Mouse (Mus musculus) gastrocnemius, adult 8-10 months (tissue): ENCODE data around the gene Dixdc1. TPM values are rescaled to one million over a fixed set of nuclear protein-coding genes. Genes with fewer than 3 reads are reported as not detected.

Source experiments
- DNase-seq, 2 experiments: peaks; one replicate each; pipeline ENCODE4 v3.0.0; 2022; ENCODE audit warnings: low spot score in 2 of 2
- total RNA-seq, 4 experiments: library from RNA; stranded (reverse); gene quantifications; 2 replicates each; pipeline ENCODE4 v1.2.4; 2022

Dixdc1 gene
- total RNA-seq, 4 experiments from 2014 or later = 2.0 to 2.5 (median 2.1) TPM

DNA sequence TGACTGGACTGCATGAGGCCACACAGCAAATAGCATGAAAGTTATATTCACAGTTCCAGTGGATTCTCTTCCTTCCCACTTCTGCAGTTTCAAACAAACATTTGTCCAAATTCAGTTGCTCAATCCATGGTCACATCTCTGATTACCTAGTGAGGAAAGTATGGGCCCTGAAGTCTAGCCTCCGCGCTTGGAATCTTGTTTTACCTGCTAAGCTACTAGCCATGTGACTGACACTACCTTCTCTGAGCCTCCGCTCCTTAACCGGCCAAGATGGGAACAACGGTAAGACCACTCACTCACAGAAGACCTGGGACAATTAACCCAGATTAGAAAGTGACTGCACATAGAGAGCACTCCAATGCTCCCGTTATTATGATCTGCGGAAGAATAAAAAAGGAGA lies 6.5 kb upstream of the Dixdc1 start:
- no peak for DNase-seq

DNA sequence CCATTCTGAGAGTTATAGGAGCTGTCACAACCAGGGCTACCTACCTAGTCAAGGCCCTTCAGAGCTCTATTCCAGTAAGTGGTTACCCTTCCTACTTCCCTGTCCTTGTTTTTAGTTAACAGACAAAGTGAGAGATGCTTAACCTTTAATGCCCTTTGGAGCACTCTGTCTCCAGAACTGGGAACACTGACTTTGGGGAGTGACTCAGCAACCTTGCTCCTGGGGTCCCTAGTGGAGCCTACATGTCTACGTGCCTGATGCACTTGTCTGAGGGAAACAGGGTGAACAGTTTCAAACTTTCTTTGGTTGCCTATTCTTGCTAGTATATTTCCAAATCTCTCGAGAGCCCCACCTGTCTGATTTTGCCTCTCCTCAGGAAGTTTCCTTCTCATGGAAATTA lies 3.4 kb upstream of the Dixdc1 start:
- no peak for DNase-seq

DNA sequence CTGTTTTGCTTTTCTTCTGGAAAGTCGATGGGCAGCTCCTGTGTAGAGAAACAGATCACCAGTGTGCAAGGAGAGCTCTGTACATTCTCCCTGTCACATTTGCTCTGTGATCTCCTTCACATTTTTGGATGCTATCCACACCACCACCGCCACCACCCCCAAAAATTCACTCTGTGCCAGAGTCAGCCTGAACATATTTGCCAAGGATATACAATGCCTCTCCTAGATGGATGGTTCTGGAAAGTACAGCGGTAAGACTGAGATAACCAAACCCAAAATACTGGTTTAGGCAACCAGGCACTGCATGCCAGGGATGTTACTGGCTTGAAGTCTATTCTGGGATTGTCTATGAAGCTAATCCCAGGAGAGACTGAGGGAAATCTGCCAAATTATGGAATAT lies 2.9 kb upstream of the Dixdc1 start:
- no peak for DNase-seq

DNA sequence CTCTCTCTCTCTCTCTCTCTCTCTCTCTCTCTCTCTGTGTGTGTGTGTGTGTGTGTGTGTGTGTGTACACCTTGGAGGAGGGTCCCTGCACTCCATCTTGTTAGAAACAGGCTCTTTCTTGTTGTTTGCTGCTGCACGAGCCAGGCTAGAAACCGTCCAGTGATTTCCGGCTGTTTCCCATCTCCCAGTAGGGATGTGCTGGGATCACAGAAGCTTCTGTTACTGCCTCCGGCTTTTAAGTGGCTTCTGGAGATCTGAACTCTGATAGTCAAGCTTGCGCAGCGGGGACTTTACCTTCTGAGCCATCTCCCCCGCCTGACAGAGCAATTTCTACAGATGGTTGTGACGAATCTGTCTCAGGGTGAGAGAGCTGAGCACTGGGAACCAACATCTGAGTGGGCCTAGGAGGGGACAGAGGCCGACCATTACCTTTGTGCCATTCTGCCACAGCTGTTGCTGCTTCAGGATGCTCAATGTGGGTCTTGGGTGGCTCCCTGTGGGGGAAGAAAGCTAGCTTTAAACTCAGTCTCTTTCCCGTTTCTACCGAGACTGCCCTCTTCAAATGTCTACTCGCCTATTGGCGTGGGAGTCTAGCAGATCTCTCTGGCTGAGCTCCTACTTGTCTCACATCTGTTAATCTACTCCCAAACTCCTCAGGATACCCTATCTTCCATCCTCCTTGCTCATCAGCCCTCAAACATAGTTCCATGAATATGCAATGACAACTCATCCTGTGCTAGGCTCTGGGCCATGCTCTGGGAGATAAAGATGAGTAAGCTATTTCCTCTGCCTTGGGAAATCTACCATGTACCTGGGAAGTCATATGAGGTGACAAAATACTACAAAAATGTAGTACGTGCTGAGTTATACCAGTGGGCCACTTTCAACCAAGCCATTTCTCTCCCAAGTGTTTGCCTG lies 1.8 kb upstream of the Dixdc1 start:
- no peak for DNase-seq

DNA sequence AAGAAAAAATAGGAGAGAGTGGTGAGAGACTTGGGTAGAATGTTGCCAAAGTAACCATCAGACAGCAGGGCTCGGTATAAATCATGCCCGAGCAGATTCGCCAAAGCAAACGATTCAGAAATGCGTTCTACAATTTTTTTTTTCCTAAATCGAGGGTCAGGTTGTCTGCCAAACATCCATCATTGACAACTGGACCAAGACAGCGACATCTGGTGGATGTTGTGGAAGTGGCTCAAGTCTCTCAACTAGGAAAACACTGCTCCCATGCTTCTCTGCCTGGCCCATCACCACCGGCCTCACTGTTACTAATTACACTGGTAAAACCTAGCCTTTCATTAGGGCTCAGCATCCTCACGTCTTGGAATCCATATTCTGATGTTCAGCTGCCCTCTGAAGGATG lies 4.3 kb downstream of the Dixdc1 start:
- peak in 1 of 2 experiments; percentile 31 for DNase-seq

DNA sequence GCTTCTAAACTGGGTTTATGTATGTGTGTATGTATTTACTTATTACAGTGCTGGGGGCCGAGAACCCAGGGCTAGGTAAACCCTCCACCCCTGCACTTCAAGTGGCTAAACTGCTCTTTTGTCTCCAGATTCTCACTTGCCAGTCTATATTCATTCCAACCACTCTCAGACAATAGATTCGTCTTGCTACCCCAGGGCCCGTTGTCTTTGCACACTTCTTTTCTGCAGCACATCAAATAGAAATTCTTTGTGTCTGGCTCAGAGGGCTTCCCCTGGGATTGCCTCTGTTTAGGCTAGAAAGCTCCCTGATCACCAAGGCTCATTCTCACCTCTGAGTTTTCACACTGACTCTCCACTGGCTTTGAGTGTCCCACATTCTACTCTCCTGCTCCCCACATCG lies 6.8 kb downstream of the Dixdc1 start:
- no peak for DNase-seq

DNA sequence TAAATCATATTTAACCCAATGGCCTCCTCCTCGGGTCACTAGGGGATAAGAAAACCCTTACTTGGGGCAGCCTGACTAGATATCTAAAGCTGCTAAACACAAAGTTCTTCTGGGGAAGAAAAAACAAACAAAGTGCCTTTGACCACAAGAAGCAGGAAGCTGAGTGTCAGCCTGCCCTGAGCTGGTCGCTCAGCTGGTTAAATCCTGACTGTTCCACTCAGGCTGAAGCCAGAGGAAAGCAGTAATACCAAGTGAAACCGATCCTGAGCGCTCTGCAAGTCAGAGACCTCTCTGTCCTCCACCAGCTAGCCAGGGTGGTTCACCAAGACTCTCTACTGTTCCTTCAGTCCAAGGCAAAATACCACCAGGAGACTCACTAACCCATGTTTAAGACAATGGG lies 9.7 kb downstream of the Dixdc1 start:
- DNase-seq = no peak

DNA sequence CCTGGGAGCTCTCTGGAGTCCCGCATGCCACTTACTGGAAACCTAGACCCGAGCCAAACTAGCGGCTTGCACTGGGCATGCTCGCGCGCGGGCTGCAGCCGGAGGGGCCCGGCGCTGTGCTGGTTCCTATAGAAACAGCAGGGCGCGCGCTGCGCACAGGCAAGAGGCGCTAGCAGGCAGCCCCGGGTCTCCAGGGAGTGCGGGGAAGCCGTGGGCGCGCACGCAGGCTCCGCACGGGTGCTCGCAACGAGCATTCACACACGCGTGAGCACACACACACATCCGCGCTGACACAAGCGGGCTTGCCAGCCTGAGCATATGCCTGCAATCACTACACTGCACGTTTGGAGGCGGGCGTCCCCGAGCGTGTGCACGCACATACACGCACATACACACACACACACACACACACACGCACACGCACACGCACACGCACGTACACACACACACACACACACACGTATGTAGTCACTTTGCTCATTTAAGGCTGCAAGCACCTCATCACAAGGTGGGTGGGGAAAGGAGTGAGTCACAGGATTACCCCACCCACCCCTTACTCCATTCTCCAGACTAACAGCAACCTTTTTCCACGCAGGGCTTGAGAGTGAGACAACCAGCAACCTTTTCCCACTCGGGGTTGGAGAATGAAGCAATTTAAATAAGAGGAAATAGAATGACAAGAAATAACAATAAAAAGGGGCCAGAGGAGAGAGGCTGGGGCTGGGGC lies 11.2 kb downstream of the Dixdc1 start:
- peak; percentile 19 to 44 for DNase-seq

DNA sequence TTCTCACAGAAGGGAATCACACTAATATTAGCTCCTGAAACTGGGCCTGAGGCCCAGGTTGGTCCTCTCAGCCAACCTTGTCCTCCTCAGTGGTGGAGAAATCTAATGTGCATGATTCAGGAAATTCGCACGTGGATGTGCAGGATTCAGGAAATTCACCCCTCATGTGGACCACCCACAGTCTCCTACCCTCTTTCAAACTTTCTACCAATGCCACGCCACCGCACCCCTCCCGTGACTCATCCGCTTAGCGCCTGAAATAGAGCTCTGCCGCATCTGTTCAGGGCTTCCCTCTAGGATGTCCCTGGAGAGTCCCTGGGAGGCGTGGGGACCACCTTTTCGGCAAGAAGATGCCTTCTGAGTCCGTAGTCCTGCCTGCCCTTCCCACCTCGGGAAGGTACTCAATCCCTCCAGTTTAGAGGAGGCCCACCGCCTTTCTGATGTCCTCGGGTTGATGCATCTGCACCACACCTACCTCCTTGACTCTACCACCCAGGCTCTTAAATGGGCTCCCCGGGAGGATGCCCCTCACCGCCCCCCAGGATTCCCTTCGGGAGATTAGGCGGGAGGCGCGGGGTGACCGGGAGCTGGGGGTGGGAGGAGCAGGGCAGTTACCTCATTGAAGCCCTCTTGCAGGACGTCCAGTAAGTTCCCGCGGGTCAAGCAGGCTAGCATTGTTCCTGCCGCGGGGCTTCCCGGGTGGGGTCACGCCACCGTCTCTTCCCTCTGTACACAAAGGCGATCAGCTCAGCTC lies 12.0 kb downstream of the Dixdc1 start:
- no peak for DNase-seq

DNA sequence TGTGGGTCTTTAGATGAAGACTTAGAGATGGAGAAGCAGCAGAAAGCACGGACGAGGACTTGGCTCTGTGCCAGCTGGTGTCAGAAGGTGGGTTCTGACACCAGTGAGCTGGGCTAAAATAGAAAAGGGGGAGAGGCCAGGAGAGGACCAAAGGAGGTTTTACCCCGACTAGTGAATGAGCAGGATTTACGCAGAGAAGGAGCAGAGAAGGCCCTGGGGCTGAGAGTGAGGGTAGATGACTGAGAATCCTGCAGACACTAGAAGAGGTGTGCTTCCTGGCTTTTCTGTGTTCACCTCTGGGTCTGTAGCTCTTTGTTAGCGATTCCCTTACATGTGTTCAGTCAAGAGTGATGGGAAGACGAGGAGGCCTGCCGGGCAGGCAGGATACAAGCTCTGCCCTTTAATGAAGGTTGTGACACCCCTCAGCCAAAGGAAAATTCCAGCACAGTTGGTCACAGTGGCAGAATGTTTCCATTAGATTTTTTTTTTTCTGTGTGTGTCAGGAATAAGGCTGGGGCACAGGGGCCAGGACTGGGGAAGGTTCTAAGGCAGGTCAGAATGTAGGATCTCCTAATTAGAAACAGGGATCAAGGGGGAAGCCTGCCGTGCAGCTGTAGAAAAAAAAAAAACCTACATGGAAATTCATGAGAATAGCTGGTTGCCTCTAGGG lies 13.3 kb downstream of the Dixdc1 start:
- DNase-seq = no peak

DNA sequence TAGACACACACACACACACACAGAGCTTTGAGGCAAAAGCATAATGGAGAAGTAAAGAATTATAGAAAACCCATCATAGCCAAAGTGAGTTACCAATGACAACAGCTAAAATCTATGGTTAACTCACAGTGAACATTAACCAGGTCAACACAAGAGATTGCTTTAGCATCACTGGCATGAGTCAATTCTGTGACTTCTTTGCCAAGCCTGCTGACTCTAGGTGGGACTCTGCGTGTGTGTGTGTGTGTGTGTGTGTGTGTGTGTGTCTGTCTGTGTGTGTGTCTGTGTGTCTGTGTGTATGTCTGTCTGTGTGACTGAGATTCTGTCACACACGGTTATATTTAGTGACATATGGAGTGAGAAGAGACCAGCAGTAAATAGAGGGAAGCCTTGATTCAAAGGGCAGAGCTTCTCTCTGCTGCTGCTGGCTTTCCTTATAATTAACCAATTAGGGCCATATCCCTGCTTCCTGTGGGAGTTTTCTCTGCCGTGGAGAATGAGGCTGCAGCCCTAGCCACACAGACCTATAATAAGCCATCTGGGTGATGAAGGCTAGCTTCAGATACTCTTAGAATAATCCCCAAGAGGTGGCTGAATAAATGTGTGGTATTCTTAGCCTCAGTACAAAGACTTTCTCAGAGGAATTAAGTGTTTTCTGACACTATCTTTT lies 14.5 kb downstream of the Dixdc1 start:
- DNase-seq = no peak

DNA sequence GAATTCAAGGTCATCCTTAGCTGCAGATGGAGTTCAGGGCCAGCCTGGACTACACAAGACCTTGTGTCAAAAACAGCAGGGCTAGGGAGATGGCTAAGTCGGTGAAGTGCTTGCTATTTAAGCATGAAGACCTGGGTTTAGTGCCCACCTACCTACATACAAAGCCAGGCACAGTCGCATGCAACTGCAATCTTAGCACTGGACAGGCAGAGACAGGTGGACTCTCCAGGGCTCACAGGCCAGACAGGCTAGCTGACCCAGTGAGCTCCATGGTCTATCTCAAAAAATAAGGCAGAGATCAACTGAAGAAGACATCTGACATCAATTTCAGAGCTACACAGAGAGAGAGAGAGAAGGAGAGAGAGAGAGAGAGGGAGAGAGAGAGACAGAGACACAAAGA lies 15.2 kb downstream of the Dixdc1 start:
- DNase-seq = no peak

DNA sequence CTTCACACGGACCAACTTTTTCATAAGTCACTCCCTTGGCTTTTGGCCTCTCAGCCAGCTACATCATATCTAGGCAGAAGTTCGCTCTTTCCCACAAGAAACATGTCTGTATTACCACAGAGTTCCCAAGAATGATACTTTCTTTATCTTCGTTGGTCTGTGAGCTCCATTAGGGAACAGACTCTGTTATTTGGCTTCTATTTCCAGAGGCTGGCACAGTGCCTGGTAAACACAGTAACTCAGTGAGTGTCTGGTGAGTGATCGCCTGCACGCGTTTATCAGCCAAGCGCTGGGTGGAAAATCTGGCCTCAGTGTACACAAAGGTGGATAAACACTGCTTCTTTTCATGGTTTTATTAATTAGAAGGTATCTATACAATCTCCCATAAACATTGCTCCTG lies 15.9 kb downstream of the Dixdc1 start:
- DNase-seq = peak; percentile 28 to 36

DNA sequence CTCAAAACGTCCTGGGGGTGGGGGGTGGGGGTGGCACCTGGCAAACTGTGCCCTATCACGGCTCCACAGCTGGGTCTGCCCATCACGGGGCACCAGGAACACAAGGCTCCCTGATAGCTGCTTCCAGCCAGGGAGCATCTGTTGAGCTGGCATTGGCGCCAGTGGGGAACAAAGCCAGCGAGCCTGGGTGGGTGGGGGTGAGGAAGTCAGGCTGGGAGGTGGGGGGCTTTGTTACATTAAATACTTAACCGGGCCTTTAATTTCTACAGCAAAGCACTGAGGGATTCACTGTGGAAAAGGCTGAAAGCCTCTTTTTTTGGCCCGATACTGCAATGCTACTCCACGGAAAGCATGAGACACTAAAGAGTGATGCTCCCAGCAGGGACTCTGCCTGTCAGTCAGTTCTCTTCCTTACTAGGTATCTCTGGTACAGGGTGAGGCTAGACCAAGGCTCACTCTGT lies 16.8 kb downstream of the Dixdc1 start:
- no peak for DNase-seq

DNA sequence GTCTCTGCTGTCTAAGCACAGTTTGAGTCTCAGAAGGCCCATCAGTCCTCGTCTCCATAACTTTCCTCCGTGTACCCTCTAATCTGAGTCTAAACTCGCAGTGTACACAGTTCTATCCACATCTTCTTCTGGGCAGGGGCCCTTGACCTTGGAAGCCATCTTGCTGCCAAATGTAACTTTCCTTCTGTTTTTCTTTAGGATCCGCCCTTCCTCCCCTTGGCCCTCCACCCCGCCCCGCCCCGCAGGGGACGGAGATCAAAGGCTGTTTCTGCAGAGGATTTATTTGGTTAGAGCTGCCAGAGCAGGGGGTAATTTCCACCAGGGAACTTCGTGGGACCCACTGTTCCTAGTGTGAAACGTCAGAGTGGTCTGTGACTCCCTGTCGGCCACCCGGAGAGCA lies 18.3 kb downstream of the Dixdc1 start:
- DNase-seq = no peak

DNA sequence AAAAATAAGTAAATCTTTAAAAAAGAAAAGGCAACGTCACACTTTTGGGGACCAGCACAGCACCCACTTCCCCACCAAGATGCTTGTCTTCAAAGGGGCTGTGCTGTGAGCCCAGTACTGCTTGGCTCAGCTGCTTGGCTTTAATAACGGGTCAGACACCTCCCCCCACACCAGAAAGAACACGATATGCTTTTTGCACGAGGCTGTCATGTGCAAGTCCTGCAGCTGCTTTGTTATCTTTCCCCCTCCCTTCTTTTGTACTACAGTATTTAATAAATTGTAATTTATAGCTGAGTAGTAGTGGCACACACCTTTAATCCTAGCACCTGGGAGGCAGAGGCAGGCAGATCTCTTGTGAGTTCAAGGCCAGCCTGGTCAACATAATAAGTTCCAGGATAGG lies 20.4 kb downstream of the Dixdc1 start:
- DNase-seq = no peak

DNA sequence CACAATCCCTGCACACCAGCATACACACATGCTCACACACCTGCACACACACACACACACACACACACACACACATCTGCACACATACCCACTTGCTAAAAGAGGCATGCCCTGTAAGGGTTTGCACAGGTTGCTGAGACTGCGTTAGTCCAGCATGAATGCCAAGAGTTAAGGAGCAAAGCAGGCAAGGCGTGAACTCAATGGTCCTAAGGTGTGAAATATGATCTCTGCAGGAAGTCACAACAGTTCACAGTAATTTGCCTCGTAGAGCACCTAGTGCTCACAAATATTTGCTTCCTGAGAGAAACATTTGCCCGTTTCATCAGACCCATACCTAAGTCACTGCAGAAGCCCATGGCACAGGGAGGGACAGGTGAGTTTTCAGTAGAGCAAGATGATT lies 25.1 kb downstream of the Dixdc1 start:
- no peak for DNase-seq

DNA sequence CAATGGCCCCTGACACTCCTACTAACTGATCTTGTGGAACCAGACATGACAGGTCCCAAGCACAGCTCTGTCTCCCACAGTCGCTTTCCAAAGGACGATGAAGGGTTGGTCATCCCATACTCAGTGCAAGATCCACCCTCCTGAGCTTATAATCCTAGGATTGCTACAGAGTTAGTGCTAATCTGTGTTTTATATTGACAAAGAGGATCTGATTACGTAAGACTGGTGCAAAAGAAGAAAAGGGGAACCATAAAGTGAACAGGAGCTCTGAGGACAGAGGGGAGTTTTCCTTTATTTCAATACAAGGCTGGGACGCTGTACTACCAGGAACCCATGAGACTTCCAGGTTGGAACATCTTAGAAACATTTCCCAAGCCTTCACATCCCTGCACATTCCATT lies 28.0 kb downstream of the Dixdc1 start:
- DNase-seq = no peak

DNA sequence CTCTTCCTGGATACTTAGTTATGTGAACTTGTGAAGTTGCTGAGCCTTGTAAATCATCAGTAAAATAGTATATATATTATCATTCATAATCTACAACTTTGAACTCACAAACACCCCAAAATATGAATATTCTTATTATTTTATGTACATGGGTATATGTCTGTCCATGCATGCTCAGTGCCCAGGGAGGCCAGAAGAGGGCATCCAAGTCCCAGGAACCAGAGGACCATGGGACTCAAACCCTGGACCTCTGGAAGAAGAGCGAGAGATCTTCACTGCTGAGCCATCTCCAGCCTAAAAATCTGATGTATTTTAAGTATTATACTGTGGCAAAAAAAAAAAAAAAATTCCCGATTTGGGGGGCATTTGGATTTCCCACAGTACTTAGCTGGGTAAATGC lies 30.2 kb downstream of the Dixdc1 start:
- DNase-seq = no peak

DNA sequence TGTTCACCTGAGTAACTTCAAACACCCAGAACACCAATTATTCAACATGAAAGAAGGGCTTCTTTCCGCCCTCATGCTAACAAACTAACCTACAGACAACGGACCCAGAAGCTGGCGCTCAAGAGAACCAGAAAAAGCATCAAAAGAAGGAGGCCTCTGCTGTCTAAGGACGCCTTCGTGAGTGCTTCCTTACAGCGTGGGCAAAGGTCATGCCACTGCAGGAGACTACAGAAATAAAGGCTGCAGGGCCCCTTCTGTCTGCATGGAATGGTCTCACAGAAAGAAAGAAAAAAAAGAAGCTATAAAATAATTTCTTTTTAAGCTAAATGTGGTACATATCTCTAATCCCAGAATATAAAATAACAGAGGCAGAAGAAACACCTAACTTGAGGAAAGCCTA lies 34.4 kb downstream of the Dixdc1 start:
- no peak for DNase-seq
